Mouse (Mus musculus): Measurements from ENCODE around the gene Adig.

- TF ChIP-seq EP300 (IDR thresholded peaks at IDR 0.05; ENCODE audit: low read depth) (no peak), CTCF (IDR thresholded peaks at IDR 0.05; ENCODE audit: low read depth) (no peak)
Measured at GRCm38 (mm10) chr2:158513821-158514336, 11.5 kb downstream of the Adig start.

Data from liver, postnatal 0 days (tissue).